Mouse (Mus musculus) MEL (cell line): ENCODE data around the gene Dusp1. TPM values are rescaled to one million over a fixed set of nuclear protein-coding genes. Genes with fewer than 3 reads are reported as not detected.

Experiments used
- DNase-seq: peaks from one replicate; pipeline ENCODE4 v3.0.0; 2011; ENCODE audit warnings: low read depth, low spot score
- H3K27ac ChIP-seq: 2 replicates; pipeline ENCODE4 v1.5.1; 2012; ENCODE audit warnings: low read depth, mild to moderate bottlenecking, control low read depth, low read length, moderate library complexity; ENCODE audit not compliant: control insufficient read depth
- H3K27me3 ChIP-seq, 2 experiments: fragments of 150-350 bp in 1 of 2; sonication (generic) in 1 of 2; 2 replicates each; pipeline ENCODE4 v1.6.1; 2012; ENCODE audit warnings: low read length in 2 of 2, mild to moderate bottlenecking in 2 of 2, improper control_type of control experiment in 1 of 2, moderate library complexity in 1 of 2; ENCODE audit not compliant: insufficient read depth in 2 of 2, control insufficient read depth in 1 of 2
- H3K36me3 ChIP-seq, 2 experiments: 2 replicates each; pipeline ENCODE4 v1.6.1; 2012 to 2014; ENCODE audit warnings: low read length in 2 of 2, improper control_type of control experiment in 1 of 2, inconsistent platforms in 1 of 2, mild to moderate bottlenecking in 1 of 2; ENCODE audit not compliant: insufficient read depth in 2 of 2, control insufficient read depth in 1 of 2
- H3K4me1 ChIP-seq, 2 experiments: fragments of 150-350 bp in 1 of 2; sonication (generic) in 1 of 2; 2 replicates each; pipeline ENCODE4 v1.6.1; 2012; ENCODE audit warnings: low read length in 2 of 2, improper control_type of control experiment in 1 of 2, mild to moderate bottlenecking in 1 of 2; ENCODE audit not compliant: insufficient read depth in 2 of 2, control insufficient read depth in 1 of 2
- H3K4me3 ChIP-seq, 2 experiments: fragments of 150-350 bp in 1 of 2; sonication (generic) in 1 of 2; 2 replicates each; pipeline ENCODE4 v1.5.1; 2012; ENCODE audit warnings: low read depth in 2 of 2, low read length in 2 of 2, mild to moderate bottlenecking in 2 of 2, moderate library complexity in 2 of 2, control low read depth in 1 of 2, improper control_type of control experiment in 1 of 2; ENCODE audit not compliant: control insufficient read depth in 1 of 2, insufficient read depth in 1 of 2
- H3K79me2 ChIP-seq: 2 replicates; pipeline ENCODE4 v1.6.1; 2012; ENCODE audit warnings: mild to moderate bottlenecking, low read length, moderate library complexity; ENCODE audit not compliant: control insufficient read depth, poor library complexity, insufficient read depth
- H3K9ac ChIP-seq: 2 replicates; pipeline ENCODE4 v1.6.1; 2012; ENCODE audit warnings: low read depth, mild to moderate bottlenecking, control low read depth, low read length, moderate library complexity; ENCODE audit not compliant: control insufficient read depth, poor library complexity, severe bottlenecking
- H3K9me3 ChIP-seq: fragments of 150-350 bp; sonication (generic); replicated peaks from 2 replicates; pipeline ENCODE4 v1.6.1; 2012; ENCODE audit warnings: mild to moderate bottlenecking, low read length, improper control_type of control experiment, moderate library complexity; ENCODE audit not compliant: insufficient read depth
- BHLHE40 ChIP-seq: IDR thresholded peaks from 2 replicates; pipeline ENCODE4 v1.6.1; 2012; ENCODE audit warnings: low read depth, mild to moderate bottlenecking, inconsistent platforms, low read length, improper control_type of control experiment, borderline replicate concordance
- CHD1 ChIP-seq: IDR thresholded peaks from 2 replicates; pipeline ENCODE4 v1.6.1; 2012; ENCODE audit warnings: low read depth, mild to moderate bottlenecking, inconsistent platforms, low read length, improper control_type of control experiment
- CTCF ChIP-seq, 3 experiments: IDR thresholded peaks in 2 of 3; conservative IDR thresholded peaks in 1 of 3; 2 replicates each; pipeline ENCODE4 v1.5.1; 2011 to 2012; ENCODE audit warnings: low read length in 3 of 3, low read depth in 2 of 3, mild to moderate bottlenecking in 2 of 3, improper control_type of control experiment in 1 of 3, inconsistent platforms in 1 of 3, mixed read lengths in 1 of 3, moderate library complexity in 1 of 3; ENCODE audit not compliant: control insufficient read depth in 1 of 3, insufficient read depth in 1 of 3, poor library complexity in 1 of 3, severe bottlenecking in 1 of 3
- E2F4 ChIP-seq: IDR thresholded peaks from 2 replicates; pipeline ENCODE4 v1.6.1; 2011; ENCODE audit warnings: low read depth, low read length, improper control_type of control experiment, borderline replicate concordance
- ELF1 ChIP-seq: IDR thresholded peaks from 2 replicates; pipeline ENCODE4 v1.6.1; 2014; ENCODE audit warnings: low read depth, mild to moderate bottlenecking, inconsistent platforms, low read length, improper control_type of control experiment, moderate library complexity
- HCFC1 ChIP-seq: IDR thresholded peaks from 2 replicates; pipeline ENCODE4 v1.6.1; 2012; ENCODE audit warnings: low read depth, mild to moderate bottlenecking, inconsistent platforms, low read length, improper control_type of control experiment, moderate library complexity
- MAFK ChIP-seq: IDR thresholded peaks from 2 replicates; pipeline ENCODE4 v1.6.1; 2011; ENCODE audit warnings: low read depth, mild to moderate bottlenecking, low read length, improper control_type of control experiment, borderline replicate concordance
- MEF2A ChIP-seq: IDR thresholded peaks from 2 replicates; pipeline ENCODE4 v1.6.1; 2014; ENCODE audit warnings: low read depth, mild to moderate bottlenecking, inconsistent platforms, low read length, improper control_type of control experiment; ENCODE audit not compliant: poor library complexity, insufficient replicate concordance, severe bottlenecking; ENCODE audit errors: extremely low read depth
- MXI1 ChIP-seq: IDR thresholded peaks from 2 replicates; pipeline ENCODE4 v1.6.1; 2011; ENCODE audit warnings: mild to moderate bottlenecking, low read depth, low read length, improper control_type of control experiment
- MYC ChIP-seq: IDR thresholded peaks from 2 replicates; pipeline ENCODE4 v1.6.1; 2011; ENCODE audit warnings: low read depth, mild to moderate bottlenecking, low read length, improper control_type of control experiment, moderate library complexity
- NELFE ChIP-seq: IDR thresholded peaks from 2 replicates; pipeline ENCODE4 v1.6.1; 2011; ENCODE audit warnings: low read depth, low read length, improper control_type of control experiment
- NRF1 ChIP-seq: IDR thresholded peaks from 2 replicates; pipeline ENCODE4 v1.6.1; 2014; ENCODE audit warnings: low read depth, mild to moderate bottlenecking, inconsistent platforms, low read length, improper control_type of control experiment, moderate library complexity; ENCODE audit not compliant: poor library complexity, insufficient read depth, severe bottlenecking
- POLR2AphosphoS2 ChIP-seq: IDR thresholded peaks from 2 replicates; pipeline ENCODE4 v1.6.1; 2011; ENCODE audit warnings: low read length, improper control_type of control experiment
- RAD21 ChIP-seq: IDR thresholded peaks from 2 replicates; pipeline ENCODE4 v1.6.1; 2011; ENCODE audit warnings: mild to moderate bottlenecking, low read depth, low read length, improper control_type of control experiment
- RCOR1 ChIP-seq: IDR thresholded peaks from 2 replicates; pipeline ENCODE4 v1.6.1; 2012; ENCODE audit warnings: low read depth, mild to moderate bottlenecking, inconsistent platforms, low read length, improper control_type of control experiment
- SMC3 ChIP-seq: IDR thresholded peaks from 2 replicates; pipeline ENCODE4 v1.6.1; 2011; ENCODE audit warnings: low read depth, low read length, improper control_type of control experiment
- TAL1 ChIP-seq: IDR thresholded peaks from 2 replicates; pipeline ENCODE4 v1.6.1; 2012; ENCODE audit warnings: mild to moderate bottlenecking, inconsistent platforms, low read length, moderate library complexity, mixed read lengths
- TCF12 ChIP-seq: IDR thresholded peaks from 2 replicates; pipeline ENCODE4 v1.6.1; 2014; ENCODE audit warnings: low read depth, mild to moderate bottlenecking, inconsistent platforms, low read length, improper control_type of control experiment, moderate library complexity
- USF2 ChIP-seq, 2 experiments: IDR thresholded peaks; 2 replicates each; pipeline ENCODE4 v1.6.1; 2011 to 2012; ENCODE audit warnings: improper control_type of control experiment in 2 of 2, low read length in 2 of 2, borderline replicate concordance in 1 of 2, inconsistent platforms in 1 of 2, low read depth in 1 of 2, mild to moderate bottlenecking in 1 of 2; ENCODE audit not compliant: insufficient read depth in 1 of 2
- ZC3H11A ChIP-seq: IDR thresholded peaks from 2 replicates; pipeline ENCODE4 v1.6.1; 2012; ENCODE audit warnings: low read depth, mild to moderate bottlenecking, inconsistent platforms, low read length, improper control_type of control experiment
- ZKSCAN1 ChIP-seq: IDR thresholded peaks from 2 replicates; pipeline ENCODE4 v1.6.1; 2012; ENCODE audit warnings: low read depth, mild to moderate bottlenecking, inconsistent platforms, low read length, improper control_type of control experiment, moderate library complexity
- ZMIZ1 ChIP-seq: IDR thresholded peaks from 2 replicates; pipeline ENCODE4 v1.6.1; 2012; ENCODE audit warnings: low read depth, mild to moderate bottlenecking, inconsistent platforms, low read length, improper control_type of control experiment, moderate library complexity
- ZNF384 ChIP-seq: IDR thresholded peaks from 2 replicates; pipeline ENCODE4 v1.6.1; 2012; ENCODE audit warnings: low read depth, mild to moderate bottlenecking, inconsistent platforms, low read length, improper control_type of control experiment
- polyA plus RNA-seq, 2 experiments: library from polyadenylated mRNA; stranded (reverse) in 1 of 2; unstranded in 1 of 2; fragments of >175 nt in 1 of 2; fragments of >200 nt in 1 of 2; gene quantifications; 2 replicates each; pipeline versions ENCODE4 v1.2.1 to v1.2.4; 2012; ENCODE audit warnings: low replicate concordance in 2 of 2, low read depth in 1 of 2; ENCODE audit not compliant: insufficient read length in 2 of 2, insufficient read depth in 1 of 2, missing spikeins in 1 of 2
- total RNA-seq: library from RNA; depleted of rRNA; stranded (reverse); fragments of 300-350 nt; gene quantifications from 2 replicates; pipeline ENCODE4 v1.2.3, GENCODE M21; 2012

Dusp1 gene
- total and polyA plus RNA-seq, 3 experiments: 0.96 to 5.0 TPM; not detected in 1

GRCm38 (mm10) chr17:26462634-26463170 lies 99.2 kb downstream of the Dusp1 start:
- Histone ChIP-seq H3K27ac (no peak overlapping the region), H3K79me2 (no peaks in the 10 kb centered on the region), H3K36me3 (no peaks in the 10 kb centered on the region), H3K9me3 (no peaks in the 10 kb centered on the region), H3K9ac (no peak overlapping the region), H3K27me3 (no peaks in the 10 kb centered on the region; a peak in 1 of 4 replicates), H3K4me1 (no peaks in the 10 kb centered on the region), H3K4me3 (no peak overlapping the region)
- TF ChIP-seq ELF1: no peak
- TF ChIP-seq ZMIZ1: no peak
- TF ChIP-seq RCOR1: no peak
- no peak for TF ChIP-seq TAL1
- TF ChIP-seq POLR2AphosphoS2: no peak
- no peak for TF ChIP-seq MXI1
- no peak for TF ChIP-seq MAFK
- no peak for TF ChIP-seq BHLHE40
- TF ChIP-seq NRF1: no peak
- peak; percentile 74 for TF ChIP-seq SMC3
- peak; percentile 71 for TF ChIP-seq ZC3H11A
- TF ChIP-seq RAD21: peak; percentile 70
- TF ChIP-seq HCFC1: no peak
- no peak for TF ChIP-seq MEF2A
- TF ChIP-seq CTCF (IDR thresholded peaks at IDR 0.05 in 2 of 3, conservative IDR thresholded peaks at IDR 0.05 in 1 of 3; ENCODE audit: control insufficient read depth in 1 of 3, insufficient read depth in 1 of 3, low read depth in 2 of 3, low read length in 3 of 3, poor library complexity in 1 of 3, severe bottlenecking in 1 of 3): peak; percentile 71 to 81 (median 72)
- no peak for TF ChIP-seq MYC
- DNase-seq: peak; percentile 56

- TF ChIP-seq ZNF384 (no peak), USF2 (IDR thresholded peaks at IDR 0.05; ENCODE audit: borderline replicate concordance in 1 of 2, insufficient read depth in 1 of 2, low read depth in 1 of 2, low read length in 2 of 2) (no peak), CTCF (IDR thresholded peaks at IDR 0.05 in 2 of 3, conservative IDR thresholded peaks at IDR 0.05 in 1 of 3; ENCODE audit: control insufficient read depth in 1 of 3, insufficient read depth in 1 of 3, low read depth in 2 of 3, low read length in 3 of 3, poor library complexity in 1 of 3, severe bottlenecking in 1 of 3) (no peak), HCFC1 (no peak), TCF12 (no peak), CHD1 (no peak), ZKSCAN1 (no peak), POLR2AphosphoS2 (no peak), NELFE (no peak), NRF1 (no peak), E2F4 (no peak)
- Histone ChIP-seq H3K9me3 (no peaks in the 10 kb centered on the region), H3K4me1 (no peaks in the 10 kb centered on the region), H3K27ac (no peak overlapping the region), H3K9ac (no peak overlapping the region), H3K36me3 (no peaks in the 10 kb centered on the region), H3K4me3 (no peak overlapping the region), H3K27me3 (no peaks in the 10 kb centered on the region; a peak in 1 of 4 replicates), H3K79me2 (no peaks in the 10 kb centered on the region)
- no peak for DNase-seq
Measured at GRCm38 (mm10) chr17:26458049-26458448, 103.9 kb downstream of the Dusp1 start.
